Mouse (Mus musculus) left cerebral cortex, postnatal 36 days (tissue): ENCODE data around the gene Vmn1r221. TPM values are rescaled to one million over a fixed set of nuclear protein-coding genes. Genes with fewer than 3 reads are reported as not detected.
"Not testable (repeated sequence)": the region's sequence is repeated elsewhere in the genome, so short reads cannot be mapped to it uniquely, and the experiment has no call there.

ENCODE experiments used
- DNase-seq, 2 experiments: peaks; one replicate each; pipeline ENCODE4 v3.0.0; 2021 to 2022; ENCODE audit warnings: low spot score in 2 of 2, mixed read lengths in 1 of 2
- intact Hi-C: fragments of 180-260 bp; cut with DNase I; formaldehyde crosslinking; loops from one replicate; pipeline ENCODE4 v1.15.1; 2025
- total RNA-seq, 2 experiments: library from RNA; stranded (reverse); gene quantifications; 2 replicates each; pipeline ENCODE4 v1.2.3; 2021

Vmn1r221 gene
- not detected for total RNA-seq

- DNase-seq, intact Hi-C loops: not testable (repeated sequence)
These were observed at the start of gene Vmn1r221 for GRCm38 (mm10) chr13:23213827-23214226. Gene Vmn1r221 (plus strand): TSS chr13:23214127.

- DNase-seq, intact Hi-C loops: not testable (repeated sequence)
These were observed 47.5 kb upstream of the Vmn1r221 start for GRCm38 (mm10) chr13:23166471-23166870.

GRCm38 (mm10) chr13:23187875-23188274, 26.1 kb upstream of the Vmn1r221 start, which contains the start of gene Vmn1r220:
Gene Vmn1r220 (minus strand): TSS chr13:23187975.
- DNase-seq = no peak

GRCm38 (mm10) chr13:23203885-23204284, 10.0 kb upstream of the Vmn1r221 start:
- DNase-seq, intact Hi-C loops: not testable (repeated sequence)

More at GRCm38 (mm10) chr13:23187875-23188274, 26.1 kb upstream of the Vmn1r221 start, which contains the start of gene Vmn1r220:
- intact Hi-C loops = no loop called here

- DNase-seq, intact Hi-C loops: not testable (repeated sequence)
These were observed 21.9 kb downstream of the Vmn1r221 start, which contains the start of gene Vmn1r222 for GRCm38 (mm10) chr13:23235847-23236246. Gene Vmn1r222 (minus strand): TSS chr13:23235947.

- intact Hi-C loops = loop anchor here (10.0 kb wide), 1 partner anchor 1172 kb away; no protein-coding TSS in a partner anchor
- DNase-seq = not testable (repeated sequence)
These were observed 32.9 kb downstream of the Vmn1r221 start, which contains the start of gene Vmn1r223 for GRCm38 (mm10) chr13:23246834-23247233. Gene Vmn1r223 (plus strand): TSS chr13:23247134.

- peak in 1 of 2 experiments; percentile 10 for DNase-seq
- intact Hi-C loops = no loop called here
These were observed 44.7 kb downstream of the Vmn1r221 start for GRCm38 (mm10) chr13:23258546-23259048.

GRCm38 (mm10) chr13:23268606-23269005, 54.7 kb downstream of the Vmn1r221 start:
- DNase-seq, intact Hi-C loops: not testable (repeated sequence)

- DNase-seq, intact Hi-C loops: not testable (repeated sequence)
These were observed 55.2 kb downstream of the Vmn1r221 start for GRCm38 (mm10) chr13:23269127-23269526.

- DNase-seq = no peak
- intact Hi-C loops = no loop called here
These were observed 55.8 kb downstream of the Vmn1r221 start for GRCm38 (mm10) chr13:23269681-23270080.

GRCm38 (mm10) chr13:23270321-23271101, 56.6 kb downstream of the Vmn1r221 start:
- peak; percentile 75 to 77 for DNase-seq
- intact Hi-C loops = no loop called here

Other genes starting within 250 kb of the Vmn1r221 start
- not detected for gene Vmn1r213, start 206.5 kb upstream of the Vmn1r221 start, total RNA-seq
- gene Vmn1r214, start 183.7 kb upstream of the Vmn1r221 start, total RNA-seq = not detected
- not detected for gene Vmn1r215, start 146.1 kb upstream of the Vmn1r221 start, total RNA-seq
- gene Vmn1r217, start 95.9 kb upstream of the Vmn1r221 start, total RNA-seq = not detected
- gene Vmn1r218, start 81.0 kb upstream of the Vmn1r221 start, total RNA-seq = not detected
- not detected for gene Vmn1r219, start 54.8 kb upstream of the Vmn1r221 start, total RNA-seq
- not detected for gene Vmn1r220, start 26.2 kb upstream of the Vmn1r221 start, total RNA-seq
- not detected for gene Vmn1r222, start 21.8 kb downstream of the Vmn1r221 start, total RNA-seq
- not detected for gene Vmn1r223, start 33.0 kb downstream of the Vmn1r221 start, total RNA-seq
- gene Zfp322a, start 155.1 kb downstream of the Vmn1r221 start, total RNA-seq = 10 to 100 TPM; 26.3 to 35.5 TPM
- gene Abt1, start 209.7 kb downstream of the Vmn1r221 start, total RNA-seq = 1 to 10 TPM; 8.4 to 8.5 TPM